Mouse (Mus musculus) left cerebral cortex, adult 18-20 months (tissue): ENCODE measurements around the gene Spag9. TPM values are rescaled to one million over a fixed set of nuclear protein-coding genes. Genes with fewer than 3 reads are reported as not detected.

ENCODE experiments used
- DNase-seq, 2 experiments: peaks; one replicate each; pipeline ENCODE4 v3.0.0; 2021 to 2022; ENCODE audit warnings: low spot score in 2 of 2, mixed read lengths in 1 of 2
- total RNA-seq, 2 experiments: library from RNA; stranded (reverse); gene quantifications; 2 replicates each; pipeline ENCODE4 v1.2.3; 2021

Spag9 gene
- total RNA-seq, 2 experiments from 2014 or later, result 267 to 275 TPM

GRCm38 (mm10) chr11:94149509-94150259 lies 153.8 kb downstream of the Spag9 start:
- no peak for DNase-seq

GRCm38 (mm10) chr11:94150519-94151470 lies 154.9 kb downstream of the Spag9 start:
- DNase-seq, result no peak

- DNase-seq, result no peak
Measured at GRCm38 (mm10) chr11:94154201-94154600, 158.3 kb downstream of the Spag9 start.

GRCm38 (mm10) chr11:94158521-94158920 lies 162.6 kb downstream of the Spag9 start:
- DNase-seq, result no peak

GRCm38 (mm10) chr11:94159066-94159880 lies 163.4 kb downstream of the Spag9 start:
- peak in 1 of 2 experiments; percentile 30 for DNase-seq

- no peak for DNase-seq
Measured at GRCm38 (mm10) chr11:94159911-94160415, 164.1 kb downstream of the Spag9 start.

- DNase-seq, result peak; percentile 94 to 96
Measured at GRCm38 (mm10) chr11:94160443-94161266, 164.8 kb downstream of the Spag9 start.

GRCm38 (mm10) chr11:94161267-94161646 lies 165.4 kb downstream of the Spag9 start:
- DNase-seq, result peak; percentile 26

- DNase-seq, result no peak
Measured at GRCm38 (mm10) chr11:94161867-94162581, 166.1 kb downstream of the Spag9 start.

GRCm38 (mm10) chr11:94163005-94163767 lies 167.3 kb downstream of the Spag9 start:
- no peak for DNase-seq

- DNase-seq, result no peak
Measured at GRCm38 (mm10) chr11:94165745-94166144, 169.9 kb downstream of the Spag9 start.

- no peak for DNase-seq
Measured at GRCm38 (mm10) chr11:94168238-94168637, 172.3 kb downstream of the Spag9 start.

GRCm38 (mm10) chr11:94169596-94169995 lies 173.7 kb downstream of the Spag9 start:
- no peak for DNase-seq

- no peak for DNase-seq
Measured at GRCm38 (mm10) chr11:94171691-94172090, 175.8 kb downstream of the Spag9 start.

GRCm38 (mm10) chr11:94172186-94172585 lies 176.3 kb downstream of the Spag9 start:
- no peak for DNase-seq

- no peak for DNase-seq
Measured at GRCm38 (mm10) chr11:94173726-94174146, 177.8 kb downstream of the Spag9 start.

- no peak for DNase-seq
Measured at GRCm38 (mm10) chr11:94175288-94175687, 179.4 kb downstream of the Spag9 start.
